Comparison of ENCODE assay signal across 10 mouse cellular contexts in genomic region chr8:39695331-39695730, GRCm38 (mm10).
DNase-seq lines count a peak whose midpoint lies in the region; ATAC-seq and TF ChIP-seq lines count a peak whose summit lies in the region.
"Had no signal": no experiment of that assay in that cellular context is flagged by ENCODE, and none has a peak within 500 bp of the region (broad histone marks: within the 10 kb centered on the region; RNA-seq: fewer than 3 reads in every experiment).

No protein-coding gene starts in this region.

- H3K4me3 ChIP-seq in embryonic facial prominence, embryonic 11.5 days (ENCODE audit: low read depth, low read length), result no peak overlapping the region
- H3K4me3 ChIP-seq in embryonic facial prominence, embryonic 10.5 days, result no peak overlapping the region
- no peak overlapping the region for H3K4me3 ChIP-seq in kidney, embryonic 16.5 days (ENCODE audit: low read length)
- H3K4me3 ChIP-seq in ES-E14 (ENCODE audit: insufficient read depth in 1 of 2, low read depth in 1 of 2, low read length in 2 of 2, poor library complexity in 1 of 2, severe bottlenecking in 1 of 2), result no peak overlapping the region
- H3K4me3 ChIP-seq: hindbrain, embryonic 15.5 days; limb, embryonic 13.5 days had no signal

- no peak overlapping the region for H3K9ac ChIP-seq in embryonic facial prominence, embryonic 11.5 days (replicated peaks; ENCODE audit: low read length)
- no peak overlapping the region for H3K9ac ChIP-seq in kidney, embryonic 16.5 days (replicated peaks; ENCODE audit: low read length)
- H3K9ac ChIP-seq in ES-E14 (ENCODE audit: insufficient read depth, low read depth, low read length, poor library complexity, severe bottlenecking), result no peak overlapping the region
- H3K9ac ChIP-seq: hindbrain, embryonic 15.5 days; limb, embryonic 13.5 days had no signal

- no peaks in the 10 kb centered on the region for H3K36me3 ChIP-seq in embryonic facial prominence, embryonic 11.5 days (replicated peaks; ENCODE audit: control insufficient read depth, insufficient read depth, low read depth, low read length)
- H3K36me3 ChIP-seq in embryonic facial prominence, embryonic 10.5 days (replicated peaks), result no peaks in the 10 kb centered on the region
- no peaks in the 10 kb centered on the region for H3K36me3 ChIP-seq in kidney, embryonic 16.5 days (ENCODE audit: insufficient read depth, low read length)
- H3K36me3 ChIP-seq in ES-E14 (ENCODE audit: control insufficient read depth, insufficient read depth, low read length, poor library complexity, severe bottlenecking), result no peaks in the 10 kb centered on the region
- H3K36me3 ChIP-seq: hindbrain, embryonic 15.5 days; limb, embryonic 13.5 days had no signal

- WGBS in embryonic facial prominence, embryonic 11.5 days, result 69% methylated on average over 3 of the region's 3 CpGs
- 80% methylated on average over 3 of the region's 3 CpGs for WGBS in embryonic facial prominence, embryonic 10.5 days
- 77% methylated on average over 3 of the region's 3 CpGs for WGBS in kidney, embryonic 16.5 days

- no peaks in the 10 kb centered on the region for H3K27me3 ChIP-seq in embryonic facial prominence, embryonic 11.5 days (ENCODE audit: control insufficient read depth, insufficient read depth, low read length)
- H3K27me3 ChIP-seq in embryonic facial prominence, embryonic 10.5 days (replicated peaks; ENCODE audit: low read depth, poor library complexity, severe bottlenecking), result no peaks in the 10 kb centered on the region
- no peaks in the 10 kb centered on the region for H3K27me3 ChIP-seq in kidney, embryonic 16.5 days (ENCODE audit: insufficient read depth, low read length)
- H3K27me3 ChIP-seq: hindbrain, embryonic 15.5 days; limb, embryonic 13.5 days had no signal

- no peak for ATAC-seq in embryonic facial prominence, embryonic 11.5 days (replicated peaks; ENCODE audit: insufficient number of reproducible peaks, low FRiP score, low TSS enrichment, low read depth)
- ATAC-seq in kidney, embryonic 16.5 days (ENCODE audit: low FRiP score, low TSS enrichment), result no peak

- no peaks in the 10 kb centered on the region for H3K9me3 ChIP-seq in embryonic facial prominence, embryonic 11.5 days (replicated peaks; ENCODE audit: control insufficient read depth, low read length)
- no peaks in the 10 kb centered on the region for H3K9me3 ChIP-seq in embryonic facial prominence, embryonic 10.5 days
- H3K9me3 ChIP-seq in kidney, embryonic 16.5 days (ENCODE audit: low read length), result no peaks in the 10 kb centered on the region
- H3K9me3 ChIP-seq in ES-E14 (ENCODE audit: control insufficient read depth, insufficient read depth, low read depth, low read length), result no peaks in the 10 kb centered on the region
- H3K9me3 ChIP-seq: hindbrain, embryonic 15.5 days; limb, embryonic 13.5 days had no signal

- no peak overlapping the region for H3K27ac ChIP-seq in embryonic facial prominence, embryonic 11.5 days (replicated peaks; ENCODE audit: low read depth, low read length)
- no peak overlapping the region for H3K27ac ChIP-seq in embryonic facial prominence, embryonic 10.5 days (replicated peaks)
- no peak overlapping the region for H3K27ac ChIP-seq in kidney, embryonic 16.5 days (ENCODE audit: low read length)
- no peak overlapping the region for H3K27ac ChIP-seq in ES-E14 (ENCODE audit: insufficient read depth, low read depth, low read length, poor library complexity, severe bottlenecking)
- H3K27ac ChIP-seq: hindbrain, embryonic 15.5 days; limb, embryonic 13.5 days had no signal

- in situ Hi-C loops in ES-E14 (cut with MboI; ENCODE audit: low sequenced_read_pairs in 2 of 2, unreplicated experiment in 2 of 2), result no loop called here

- DNase-seq in embryonic facial prominence, embryonic 11.5 days (ENCODE audit: low spot score), result peak; percentile 2
- DNase-seq in embryonic facial prominence, embryonic 10.5 days (ENCODE audit: low spot score), result no peak
- DNase-seq in kidney, postnatal 14 days, result peak; percentile 10
- peak; percentile 43 for DNase-seq in ES-E14 (ENCODE audit: low read depth, low spot score)
- DNase-seq in left cerebral cortex, postnatal 4 days, result peak; percentile 13
- DNase-seq in thymus, postnatal 14 days, result no peak
- no peak for DNase-seq in gastrocnemius, postnatal 14 days

- no peaks in the 10 kb centered on the region for H3K4me1 ChIP-seq in embryonic facial prominence, embryonic 11.5 days (ENCODE audit: control insufficient read depth, insufficient read depth, low read length)
- no peaks in the 10 kb centered on the region for H3K4me1 ChIP-seq in embryonic facial prominence, embryonic 10.5 days
- no peaks in the 10 kb centered on the region for H3K4me1 ChIP-seq in kidney, embryonic 16.5 days (ENCODE audit: insufficient read depth, low read length)
- no peaks in the 10 kb centered on the region for H3K4me1 ChIP-seq in ES-E14 (ENCODE audit: control insufficient read depth in 2 of 2, insufficient read depth in 2 of 2, low read length in 2 of 2, poor library complexity in 1 of 2)
- H3K4me1 ChIP-seq: hindbrain, embryonic 15.5 days; limb, embryonic 13.5 days had no signal

- H3K4me2 ChIP-seq in embryonic facial prominence, embryonic 11.5 days (ENCODE audit: low read depth, low read length), result no peak overlapping the region
- H3K4me2 ChIP-seq in kidney, embryonic 16.5 days (replicated peaks; ENCODE audit: low read depth, low read length), result no peak overlapping the region
- H3K4me2 ChIP-seq: hindbrain, embryonic 15.5 days; limb, embryonic 13.5 days had no signal

- intact Hi-C loops in left cerebral cortex, postnatal 4 days (cut with DNase I), result no loop called here
- intact Hi-C loops in gastrocnemius, postnatal 14 days (cut with DNase I; ENCODE audit: low total_unique reads), result no loop called here

TF ChIP-seq in ES-E14, 5 proteins besides CTCF, POLR2A, EP300 and RAD21:
- peak; percentile 8; the same call in 1 of the 2 replicates for TF ChIP-seq ZC3H11A (IDR thresholded peaks at IDR 0.05; ENCODE audit: borderline replicate concordance, low read depth, low read length)
- TF ChIP-seq HCFC1 (IDR thresholded peaks at IDR 0.05; ENCODE audit: borderline replicate concordance, insufficient read depth, low read length), result no peak

Comparison
In these comparisons a context has a peak if more than half of its experiments do, and no peak if none do; other contexts are left out.
1. DNase-seq: peak in embryonic facial prominence, embryonic 11.5 days (single experiment), kidney, postnatal 14 days (single experiment), ES-E14 (single experiment) and left cerebral cortex, postnatal 4 days (single experiment); none in embryonic facial prominence, embryonic 10.5 days (single experiment), thymus, postnatal 14 days (single experiment) and gastrocnemius, postnatal 14 days (single experiment).